Mouse (Mus musculus): ENCODE data around the gene Fam169a.

- no peak for TF ChIP-seq CTCF (IDR thresholded peaks at IDR 0.05; ENCODE audit: insufficient read depth, low read depth, low read length)
- no peak for TF ChIP-seq POLR2A (IDR thresholded peaks at IDR 0.05; ENCODE audit: insufficient read depth, low read depth, low read length)
Measured at GRCm38 (mm10) chr13:97080615-97081014, 13.5 kb downstream of the Fam169a start.
